ENCODE assay signal across 7 mouse cellular contexts in the genomic region with DNA sequence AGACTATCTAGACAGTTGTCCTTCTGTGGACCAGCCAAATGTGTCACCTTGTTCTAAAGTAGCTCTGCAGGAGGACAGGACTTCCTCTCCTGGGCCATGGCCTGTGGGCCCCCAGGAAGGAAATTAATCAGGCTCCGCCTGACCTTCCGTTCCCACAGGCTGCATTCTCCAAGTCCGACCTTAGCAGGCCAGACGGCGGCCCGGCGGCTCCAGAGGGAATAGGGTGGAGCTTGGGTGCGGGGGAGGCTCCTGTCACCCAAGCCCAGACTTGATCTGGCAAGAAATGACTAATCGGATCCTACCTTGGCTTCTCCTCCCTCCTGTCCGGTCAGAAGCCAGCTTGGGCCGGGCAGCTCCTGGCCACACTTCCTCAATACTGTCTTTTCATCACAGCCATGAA. TPM values are rescaled to one million over a fixed set of nuclear protein-coding genes. Genes with fewer than 3 reads are reported as not detected.
DNase-seq lines count a peak whose midpoint lies in the region; ATAC-seq lines count a peak whose summit lies in the region.

No protein-coding gene starts in this region.

- H3K4me3 ChIP-seq in heart, embryonic 12.5 days: peak overlapping the region; percentile 92
- H3K4me3 ChIP-seq in kidney, embryonic 16.5 days (ENCODE audit: low read length): peak overlapping the region; percentile 86

- peak; percentile 82 for DNase-seq in adrenal gland, adult 8-10 months
- DNase-seq in cerebellum, postnatal 36 days: peak; percentile 81 to 82
- peak; percentile 87 for DNase-seq in lung, postnatal 25 days (ENCODE audit: low spot score)
- DNase-seq in frontal cortex, postnatal 36 days (ENCODE audit: low spot score in 2 of 2): no peak
- no peak for DNase-seq in embryo, embryonic 10 days (ENCODE audit: low spot score)

- H3K4me1 ChIP-seq in heart, embryonic 12.5 days (replicated peaks): peaks cover 81% of the 10 kb centered on the region
- peaks cover 64% of the 10 kb centered on the region for H3K4me1 ChIP-seq in kidney, embryonic 16.5 days (ENCODE audit: insufficient read depth, low read length)

- no peak for ATAC-seq in heart, embryonic 12.5 days (ENCODE audit: insufficient number of reproducible peaks, low FRiP score)
- peak; percentile 10; the same call in 1 of the 2 replicates for ATAC-seq in kidney, embryonic 16.5 days (ENCODE audit: low FRiP score, low TSS enrichment)

- H3K4me2 ChIP-seq in heart, embryonic 12.5 days: peak overlapping the region; percentile 81
- H3K4me2 ChIP-seq in kidney, embryonic 16.5 days (replicated peaks; ENCODE audit: low read depth, low read length): peak overlapping the region; percentile 75

- H3K36me3 ChIP-seq in heart, embryonic 12.5 days: peaks cover 15% of the 10 kb centered on the region
- H3K36me3 ChIP-seq in kidney, embryonic 16.5 days (ENCODE audit: insufficient read depth, low read length): no peaks in the 10 kb centered on the region

- H3K27me3 ChIP-seq in heart, embryonic 12.5 days (replicated peaks): no peaks in the 10 kb centered on the region
- H3K27me3 ChIP-seq in kidney, embryonic 16.5 days (ENCODE audit: insufficient read depth, low read length): no peaks in the 10 kb centered on the region

- peak overlapping the region; percentile 84 for H3K27ac ChIP-seq in heart, embryonic 12.5 days (ENCODE audit: poor library complexity, severe bottlenecking)
- peak overlapping the region; percentile 94 for H3K27ac ChIP-seq in kidney, embryonic 16.5 days (ENCODE audit: low read length)

- no peaks in the 10 kb centered on the region for H3K9me3 ChIP-seq in heart, embryonic 12.5 days (replicated peaks)
- no peaks in the 10 kb centered on the region for H3K9me3 ChIP-seq in kidney, embryonic 16.5 days (ENCODE audit: low read length)

- peak overlapping the region; percentile 95 for H3K9ac ChIP-seq in heart, embryonic 12.5 days
- H3K9ac ChIP-seq in kidney, embryonic 16.5 days (replicated peaks; ENCODE audit: low read length): peak overlapping the region; percentile 93

- WGBS in heart, embryonic 12.5 days: 5% methylated on average over 11 of the region's 11 CpGs
- 6% methylated on average over 11 of the region's 11 CpGs for WGBS in kidney, embryonic 16.5 days

RNA-seq across cellular contexts. Expression of a gene that starts 2.4 kb away (rescaled TPM):
- total RNA-seq in adrenal gland, adult 8-10 months (2022): 100 to 1,000 TPM in 1 of 4 experiments, 10 to 100 TPM in 3; 57.5 to 101 (median 82.0) TPM
- polyA plus RNA-seq in heart, embryonic 12.5 days (2016; fragmentation: Nextera tagmentation; extraction: Ambion mirVana): 107 and 109 TPM in 2 replicates
- polyA plus RNA-seq in kidney, embryonic 16.5 days (2015; fragmentation: Nextera tagmentation; extraction: Ambion mirVana): 153 and 154 TPM in 2 replicates

RNA-seq across cellular contexts. Expression of a gene that starts 19.4 kb away (rescaled TPM):
- 10 to 100 TPM; 28.4 to 63.1 (median 42.6) TPM for total RNA-seq in adrenal gland, adult 8-10 months (2022)
- 69.7 and 78.3 TPM in 2 replicates for polyA plus RNA-seq in heart, embryonic 12.5 days (2016; fragmentation: Nextera tagmentation; extraction: Ambion mirVana)
- polyA plus RNA-seq in kidney, embryonic 16.5 days (2015; fragmentation: Nextera tagmentation; extraction: Ambion mirVana): 63.1 and 69.1 TPM in 2 replicates

RNA-seq across cellular contexts. Expression of a gene that starts 20.3 kb away (rescaled TPM):
- total RNA-seq in adrenal gland, adult 8-10 months (2022): 10 to 100 TPM; 15.4 to 57.8 (median 31.3) TPM
- polyA plus RNA-seq in heart, embryonic 12.5 days (2016; fragmentation: Nextera tagmentation; extraction: Ambion mirVana): 114 and 124 TPM in 2 replicates
- polyA plus RNA-seq in kidney, embryonic 16.5 days (2015; fragmentation: Nextera tagmentation; extraction: Ambion mirVana): 157 and 159 TPM in 2 replicates

RNA-seq across cellular contexts. Expression of a gene that starts 39.3 kb away (rescaled TPM):
- total RNA-seq in adrenal gland, adult 8-10 months (2022): 100 to 1,000 TPM in 2 of 4 experiments, 10 to 100 TPM in 2; 50.2 to 117 (median 83.7) TPM
- 11.1 and 12.3 TPM in 2 replicates for polyA plus RNA-seq in heart, embryonic 12.5 days (2016; fragmentation: Nextera tagmentation; extraction: Ambion mirVana)
- 15.5 and 18.6 TPM in 2 replicates for polyA plus RNA-seq in kidney, embryonic 16.5 days (2015; fragmentation: Nextera tagmentation; extraction: Ambion mirVana)

RNA-seq across cellular contexts. Expression of a gene that starts 46.4 kb away (rescaled TPM):
- total RNA-seq in adrenal gland, adult 8-10 months (2022): 10 to 100 TPM; 49.7 to 76.8 (median 68.5) TPM
- polyA plus RNA-seq in heart, embryonic 12.5 days (2016; fragmentation: Nextera tagmentation; extraction: Ambion mirVana): 101 and 104 TPM in 2 replicates
- 126 and 131 TPM in 2 replicates for polyA plus RNA-seq in kidney, embryonic 16.5 days (2015; fragmentation: Nextera tagmentation; extraction: Ambion mirVana)

Comparison
In these comparisons a context has a peak if more than half of its experiments do, and no peak if none do; other contexts are left out.
1. DNase-seq: peak in adrenal gland, adult 8-10 months (single experiment), cerebellum, postnatal 36 days (2 of 2) and lung, postnatal 25 days (single experiment); none in frontal cortex, postnatal 36 days (0 of 2) and embryo, embryonic 10 days (single experiment).